Mouse (Mus musculus) G1E (cell line): ENCODE measurements around the gene Daam1.

ENCODE experiments used
- CTCF ChIP-seq: IDR thresholded peaks from 2 replicates; pipeline ENCODE4 v1.5.1; 2012; ENCODE audit warnings: low read depth, low read length, inconsistent platforms, mixed read lengths
- GATA1 ChIP-seq: IDR thresholded peaks from 2 replicates; pipeline ENCODE4 v1.6.1; 2012; ENCODE audit warnings: borderline replicate concordance, low read length, inconsistent platforms, mixed read lengths
- GATA2 ChIP-seq: IDR thresholded peaks from 2 replicates; pipeline ENCODE4 v1.6.1; 2012; ENCODE audit warnings: low read depth, low read length, inconsistent platforms, borderline replicate concordance
- POLR2AphosphoS5 ChIP-seq: IDR thresholded peaks from 2 replicates; pipeline ENCODE4 v1.6.1; 2012; ENCODE audit warnings: low read depth, low read length, inconsistent platforms; ENCODE audit not compliant: insufficient replicate concordance
- TAL1 ChIP-seq: conservative IDR thresholded peaks from 2 replicates; pipeline ENCODE4 v1.6.1; 2012; ENCODE audit warnings: low read depth, low read length, inconsistent platforms, mixed read lengths

GRCm38 (mm10) chr12:71813251-71813650 is 17.6 kb upstream of the Daam1 start:
- TF ChIP-seq CTCF (no peak), GATA1 (no peak), POLR2AphosphoS5 (no peak), TAL1 (no peak), GATA2 (no peak)
